Comparison of ENCODE assay signal across 33 mouse cellular contexts in the genomic region with DNA sequence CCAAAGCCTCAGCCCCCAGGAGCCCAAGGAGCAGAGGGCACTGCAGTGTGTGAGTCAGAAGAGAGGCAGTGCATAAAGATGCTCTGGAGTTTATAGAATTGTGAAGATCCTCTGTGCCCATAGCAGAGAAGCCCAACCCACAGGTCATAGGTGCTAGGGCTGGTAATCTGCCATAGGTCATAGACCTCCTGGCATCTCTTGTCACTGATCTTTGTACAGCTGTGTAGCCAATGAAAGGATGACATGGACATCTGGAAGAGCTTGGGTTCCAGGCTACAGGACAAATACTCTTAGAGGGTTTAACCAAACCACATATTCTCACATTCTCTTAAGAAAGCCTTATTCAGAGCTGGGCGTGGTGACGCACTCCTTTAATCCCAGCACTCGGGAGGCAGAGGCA. TPM values are rescaled to one million over a fixed set of nuclear protein-coding genes. Genes with fewer than 3 reads are reported as not detected.
"Had no signal": no experiment of that assay in that cellular context is flagged by ENCODE, and none has a peak within 500 bp of the region (broad histone marks: within the 10 kb centered on the region; RNA-seq: fewer than 3 reads in every experiment).

No protein-coding gene starts in this region.

- H3K9ac ChIP-seq: limb, embryonic 12.5 days; limb, embryonic 13.5 days; limb, embryonic 15.5 days; liver, embryonic 12.5 days; liver, embryonic 13.5 days; liver, embryonic 14.5 days; liver, embryonic 15.5 days; liver, postnatal 0 days; lung, embryonic 14.5 days; lung, embryonic 15.5 days; midbrain, embryonic 12.5 days; midbrain, embryonic 13.5 days; midbrain, embryonic 15.5 days; neural tube, embryonic 12.5 days had no signal

- H3K27me3 ChIP-seq: limb, embryonic 12.5 days; limb, embryonic 13.5 days; limb, embryonic 15.5 days; liver, embryonic 12.5 days; liver, embryonic 13.5 days; liver, embryonic 15.5 days; lung, embryonic 15.5 days; megakaryocyte, embryonic 14.5 days had no signal

- H3K27ac ChIP-seq: left cerebral cortex, adult 2 months; limb, embryonic 10.5 days; limb, embryonic 12.5 days; limb, embryonic 13.5 days; limb, embryonic 15.5 days; liver, embryonic 12.5 days; liver, embryonic 13.5 days; liver, embryonic 14.5 days; liver, embryonic 15.5 days; lung, embryonic 15.5 days; macrophage; midbrain, embryonic 10.5 days; midbrain, embryonic 12.5 days; midbrain, embryonic 13.5 days; neural tube, embryonic 12.5 days had no signal

- DNase-seq: left cerebral cortex, postnatal 4 days; liver; liver, embryonic 13.5 days; liver, postnatal 0 days; lung, adult 18-20 months; lung, adult 2 months; lung, embryonic 14.5 days; lung, postnatal 10 days; lung, postnatal 14 days; lung, postnatal 36 days; lung, postnatal 4 days; midbrain, embryonic 14.5 days had no signal

- H3K9me3 ChIP-seq: limb, embryonic 10.5 days; limb, embryonic 12.5 days; limb, embryonic 13.5 days; limb, embryonic 15.5 days; liver, embryonic 12.5 days; liver, embryonic 13.5 days; liver, embryonic 15.5 days; lung, embryonic 15.5 days; megakaryocyte, embryonic 14.5 days; midbrain, embryonic 10.5 days; midbrain, embryonic 12.5 days; midbrain, embryonic 13.5 days; midbrain, embryonic 15.5 days; neural tube, embryonic 12.5 days had no signal

- ATAC-seq: liver, embryonic 12.5 days; liver, postnatal 0 days; lung, postnatal 0 days; midbrain, embryonic 13.5 days; midbrain, embryonic 15.5 days; midbrain, embryonic 16.5 days had no signal

- H3K4me3 ChIP-seq: left cerebral cortex, adult 2 months; limb, embryonic 10.5 days; limb, embryonic 12.5 days; limb, embryonic 13.5 days; limb, embryonic 15.5 days; liver, embryonic 12.5 days; liver, embryonic 13.5 days; liver, embryonic 15.5 days; lung, embryonic 15.5 days; megakaryocyte, embryonic 14.5 days; midbrain, embryonic 10.5 days; midbrain, embryonic 12.5 days; midbrain, embryonic 13.5 days; midbrain, embryonic 15.5 days; myocyte; neural tube, embryonic 12.5 days had no signal

- H3K36me3 ChIP-seq: limb, embryonic 10.5 days; limb, embryonic 13.5 days; liver, embryonic 15.5 days; midbrain, embryonic 15.5 days had no signal

- H3K4me2 ChIP-seq: limb, embryonic 12.5 days; limb, embryonic 13.5 days; limb, embryonic 15.5 days; liver, embryonic 12.5 days; liver, embryonic 13.5 days; liver, embryonic 15.5 days; lung, embryonic 14.5 days; lung, embryonic 15.5 days; midbrain, embryonic 11.5 days; midbrain, embryonic 12.5 days; midbrain, embryonic 13.5 days; midbrain, embryonic 15.5 days; neural tube, embryonic 12.5 days had no signal

RNA-seq across cellular contexts. Expression of gene Gpr153, which starts 54.4 kb away (rescaled TPM):
- total RNA-seq: megakaryocyte-erythroid progenitor cell, adult 5-6 weeks had no signal
- polyA plus RNA-seq: macrophage had no signal
